Mouse (Mus musculus) CH12.LX (cell line): ENCODE results near the gene Ism2. TPM values are rescaled to one million over a fixed set of nuclear protein-coding genes. Genes with fewer than 3 reads are reported as not detected.

ENCODE experiments used
- DNase-seq: peaks from one replicate; pipeline ENCODE4 v3.0.0-alpha.2; 2013; ENCODE audit errors: extremely low read depth
- H3K27ac ChIP-seq: 2 replicates; pipeline ENCODE4 v1.5.1; 2012; ENCODE audit warnings: low read depth, mild to moderate bottlenecking, control low read depth, moderate library complexity; ENCODE audit not compliant: insufficient read depth
- H3K27me3 ChIP-seq: replicated peaks from 2 replicates; pipeline ENCODE3; 2012; ENCODE audit warnings: inconsistent platforms
- H3K36me3 ChIP-seq, 2 experiments: replicated peaks in 1 of 2; 2 replicates each; pipeline versions ENCODE3 to v1.6.1; 2012; ENCODE audit warnings: inconsistent platforms in 1 of 2, low read length in 1 of 2, mild to moderate bottlenecking in 1 of 2, mixed read lengths in 1 of 2, moderate library complexity in 1 of 2; ENCODE audit not compliant: control insufficient read depth in 1 of 2, insufficient read depth in 1 of 2
- H3K4me1 ChIP-seq, 2 experiments: 2 replicates each; pipeline ENCODE4 v1.6.1; 2012; ENCODE audit warnings: inconsistent platforms in 1 of 2, moderate library complexity in 1 of 2; ENCODE audit not compliant: insufficient read depth in 2 of 2, control insufficient read depth in 1 of 2
- H3K4me2 ChIP-seq: 2 replicates; pipeline ENCODE4 v1.6.1; 2012; ENCODE audit warnings: low read depth, mild to moderate bottlenecking, control low read depth; ENCODE audit not compliant: poor library complexity, insufficient read depth, severe bottlenecking
- H3K4me3 ChIP-seq, 3 experiments: fragments of 150-350 bp in 1 of 3; sonication (generic) in 1 of 3; replicated peaks in 1 of 3; 2 replicates each; pipeline versions ENCODE3 to v1.5.1; 2011 to 2012; ENCODE audit warnings: low read depth in 2 of 3, low read length in 2 of 3, mild to moderate bottlenecking in 2 of 3, moderate library complexity in 2 of 3, control low read depth in 1 of 3, improper control_type of control experiment in 1 of 3, inconsistent platforms in 1 of 3, mixed read lengths in 1 of 3; ENCODE audit not compliant: poor library complexity in 1 of 3
- H3K79me2 ChIP-seq: replicated peaks from 2 replicates; pipeline ENCODE4 v1.6.1; 2012; ENCODE audit warnings: mild to moderate bottlenecking, moderate library complexity; ENCODE audit not compliant: control insufficient read depth, poor library complexity, insufficient read depth, severe bottlenecking; ENCODE audit errors: extremely low read depth
- H3K9ac ChIP-seq: 2 replicates; pipeline ENCODE4 v1.6.1; 2012; ENCODE audit warnings: low read depth, mild to moderate bottlenecking, control low read depth, moderate library complexity; ENCODE audit not compliant: insufficient read depth
- H3K9me3 ChIP-seq: replicated peaks from 2 replicates; pipeline ENCODE3; 2012; ENCODE audit warnings: low read length, inconsistent platforms, mixed read lengths
- CHD2 ChIP-seq: IDR thresholded peaks from 2 replicates; pipeline ENCODE4 v1.6.1; 2011; ENCODE audit warnings: low read length, improper control_type of control experiment
- E2F4 ChIP-seq: IDR thresholded peaks from 2 replicates; pipeline ENCODE4 v1.6.1; 2011; ENCODE audit warnings: low read depth, low read length, improper control_type of control experiment; ENCODE audit not compliant: insufficient replicate concordance
- ELF1 ChIP-seq: IDR thresholded peaks from 2 replicates; pipeline ENCODE4 v1.6.1; 2014; ENCODE audit warnings: low read depth, mild to moderate bottlenecking, inconsistent platforms, low read length, improper control_type of control experiment
- EP300 ChIP-seq: IDR thresholded peaks from 2 replicates; pipeline ENCODE4 v1.6.1; 2011; ENCODE audit warnings: low read length, improper control_type of control experiment
- GABPA ChIP-seq: IDR thresholded peaks from 2 replicates; pipeline ENCODE4 v1.6.1; 2012; ENCODE audit warnings: low read depth, low read length, improper control_type of control experiment, inconsistent platforms; ENCODE audit not compliant: insufficient replicate concordance
- HCFC1 ChIP-seq: IDR thresholded peaks from 2 replicates; pipeline ENCODE4 v1.6.1; 2012; ENCODE audit warnings: low read depth, mild to moderate bottlenecking, inconsistent platforms, low read length, improper control_type of control experiment
- JUND ChIP-seq: conservative IDR thresholded peaks from 2 replicates; pipeline ENCODE4 v1.6.1; 2011; ENCODE audit warnings: low read depth, low read length, improper control_type of control experiment
- KAT2A ChIP-seq: IDR thresholded peaks from 2 replicates; pipeline ENCODE4 v1.6.1; 2012; ENCODE audit warnings: low read length, improper control_type of control experiment, inconsistent platforms; ENCODE audit not compliant: insufficient replicate concordance
- MAFK ChIP-seq: IDR thresholded peaks from 2 replicates; pipeline ENCODE4 v1.6.1; 2011; ENCODE audit warnings: low read length, improper control_type of control experiment; ENCODE audit not compliant: insufficient replicate concordance
- MAZ ChIP-seq: IDR thresholded peaks from 2 replicates; pipeline ENCODE4 v1.6.1; 2012; ENCODE audit warnings: low read depth, mild to moderate bottlenecking, inconsistent platforms, low read length, improper control_type of control experiment, moderate library complexity
- MEF2A ChIP-seq: IDR thresholded peaks from 2 replicates; pipeline ENCODE4 v1.6.1; 2014; ENCODE audit warnings: low read depth, mild to moderate bottlenecking, inconsistent platforms, low read length, improper control_type of control experiment, borderline replicate concordance
- MXI1 ChIP-seq: IDR thresholded peaks from 2 replicates; pipeline ENCODE4 v1.6.1; 2011; ENCODE audit warnings: mild to moderate bottlenecking, low read depth, low read length, improper control_type of control experiment
- NELFE ChIP-seq: IDR thresholded peaks from 2 replicates; pipeline ENCODE4 v1.6.1; 2011; ENCODE audit warnings: low read depth, low read length, improper control_type of control experiment
- NRF1 ChIP-seq: IDR thresholded peaks from 2 replicates; pipeline ENCODE4 v1.6.1; 2014; ENCODE audit warnings: low read depth, mild to moderate bottlenecking, inconsistent platforms, low read length, improper control_type of control experiment, moderate library complexity
- PAX5 ChIP-seq: IDR thresholded peaks from 2 replicates; pipeline ENCODE4 v1.6.1; 2012; ENCODE audit warnings: low read length, inconsistent platforms, mixed read lengths
- POLR2A ChIP-seq: IDR thresholded peaks from 2 replicates; pipeline ENCODE4 v1.6.1; 2011; ENCODE audit warnings: low read depth, mild to moderate bottlenecking, improper control_type of control experiment, low read length
- POLR2AphosphoS2 ChIP-seq: IDR thresholded peaks from 2 replicates; pipeline ENCODE4 v1.6.1; 2011; ENCODE audit warnings: low read depth, low read length, improper control_type of control experiment
- SIN3A ChIP-seq: IDR thresholded peaks from 2 replicates; pipeline ENCODE4 v1.6.1; 2012; ENCODE audit warnings: low read length, improper control_type of control experiment, inconsistent platforms
- TBP ChIP-seq: conservative IDR thresholded peaks from 2 replicates; pipeline ENCODE4 v1.6.1; 2011; ENCODE audit warnings: low read depth, low read length, improper control_type of control experiment
- ZKSCAN1 ChIP-seq: IDR thresholded peaks from 2 replicates; pipeline ENCODE4 v1.6.1; 2012; ENCODE audit warnings: low read depth, inconsistent platforms, low read length, improper control_type of control experiment, borderline replicate concordance
- ZMIZ1 ChIP-seq: IDR thresholded peaks from 2 replicates; pipeline ENCODE4 v1.6.1; 2012; ENCODE audit warnings: low read depth, mild to moderate bottlenecking, inconsistent platforms, low read length, improper control_type of control experiment
- dilution Hi-C: fragments of 300-500 bp; cut with MboI; formaldehyde crosslinking; loops from 2 replicates; pipeline ENCODE4 v1.14.3; 2020; ENCODE audit warnings: low sequenced_read_pairs; ENCODE audit not compliant: extremely low pct_unique_long_range_greater_than_20kb, extremely low pct_ligation_motif_present
- in situ Hi-C: fragments of 300-500 bp; cut with MboI; formaldehyde crosslinking; loops from 3 replicates; pipeline ENCODE4 v1.14.3; 2019; ENCODE audit warnings: low sequenced_read_pairs, low pct_ligation_motif_present, low pct_unique_long_range_greater_than_20kb, mixed read lengths
- polyA plus RNA-seq: library from polyadenylated mRNA; unstranded; fragments of >175 nt; gene quantifications from 2 replicates; pipeline ENCODE4 v1.2.1, GENCODE M21; 2012; ENCODE audit warnings: low read depth; ENCODE audit not compliant: insufficient read length
- total RNA-seq, 2 experiments: library from RNA; depleted of rRNA; stranded (reverse); fragments of 300-350 nt in 1 of 2; fragments of >200 nt in 1 of 2; gene quantifications; 2 replicates each; pipeline ENCODE4 v1.2.3; 2012 to 2014

The Ism2 gene
- total and polyA plus RNA-seq, 3 experiments, result 0.08 TPM; not detected in 2

GRCm38 (mm10) chr12:87300441-87300690 is 861 bp upstream of the Ism2 start:
- DNase-seq, result no peak
- Histone ChIP-seq H3K36me3 (no peaks in the 10 kb centered on the region), H3K4me2 (peak overlapping the region; percentile 68), H3K27me3 (peaks cover 16% of the 10 kb centered on the region), H3K4me3 (peak overlapping the region in 1 of 3 experiments; percentile 67), H3K79me2 (no peaks in the 10 kb centered on the region), H3K9me3 (peaks cover 8% of the 10 kb centered on the region), H3K27ac (no peak overlapping the region), H3K4me1 (peaks cover 2 to 3% of the 10 kb centered on the region in 2 experiments; a peak in 3 of 4 replicates), H3K9ac (peak overlapping the region; percentile 37; the same call in 1 of the 2 replicates)
- in situ Hi-C loops, result no loop called here
- dilution Hi-C loops, result no loop called here
- TF ChIP-seq MAFK, result no peak
- TF ChIP-seq POLR2AphosphoS2, result no peak
- no peak for TF ChIP-seq ZKSCAN1
- TF ChIP-seq E2F4, result no peak
- no peak for TF ChIP-seq PAX5
- no peak for TF ChIP-seq EP300

GRCm38 (mm10) chr12:87299037-87299656 is 358 bp downstream of the Ism2 start:
- peak overlapping the region; percentile 40 to 67 (median 54) for H3K4me3 ChIP-seq
- peaks cover 0 to 3% of the 10 kb centered on the region in 2 experiments; a peak in 3 of 4 replicates for H3K4me1 ChIP-seq
- TF ChIP-seq HCFC1 (no peak), JUND (no peak), POLR2A (no peak), MEF2A (no peak), PAX5 (no peak), E2F4 (no peak), ZKSCAN1 (no peak), NELFE (no peak), KAT2A (no peak), ZMIZ1 (no peak), ELF1 (no peak), CHD2 (no peak), MXI1 (no peak), TBP (no peak), MAZ (no peak), POLR2AphosphoS2 (no peak), MAFK (no peak), NRF1 (no peak), GABPA (no peak), SIN3A (no peak)
- TF ChIP-seq, all 38 proteins: peak for 0
- Histone ChIP-seq H3K9me3 (peaks cover 8% of the 10 kb centered on the region), H3K36me3 (no peaks in the 10 kb centered on the region), H3K27ac (no peak overlapping the region), H3K27me3 (peaks cover 16% of the 10 kb centered on the region), H3K9ac (peak overlapping the region; percentile 37; the same call in 1 of the 2 replicates), H3K79me2 (no peaks in the 10 kb centered on the region), H3K4me2 (peak overlapping the region; percentile 68)
- in situ Hi-C loops (no loop called here), dilution Hi-C loops (no loop called here)
- DNase-seq, result no peak
